Mouse (Mus musculus): ENCODE measurements at regions not wholly inside any gene's neighbourhood (a gene's known extent, or its start where the extent isn't known, plus 50 kb on each side); places are given as distances from the start of the nearest gene placed in this dataset.

- DNase-seq (ENCODE audit: inconsistent ontology term): no peak
Observed at GRCm38 (mm10) chr1:77567657-77568056, 52.8 kb upstream of the Epha4 start.
